Mouse (Mus musculus) adrenal gland, adult 18-20 months (tissue): Measurements from ENCODE around the gene Depdc1a. TPM values are rescaled to one million over a fixed set of nuclear protein-coding genes. Genes with fewer than 3 reads are reported as not detected.
"Not testable (repeated sequence)": the region's sequence is repeated elsewhere in the genome, so short reads cannot be mapped to it uniquely, and the experiment has no call there.

ENCODE experiments used
- DNase-seq, 2 experiments: peaks; one replicate each; pipeline ENCODE4 v3.0.0; 2021 to 2022; ENCODE audit warnings: low spot score in 2 of 2
- long read RNA-seq, 2 experiments: library from polyadenylated mRNA; stranded (forward); transcript quantifications; one replicate each; pipeline ENCODE4 v2.0.0; 2021
- total RNA-seq, 2 experiments: library from RNA; stranded (reverse); gene quantifications; 1 replicate in 1 of 2; 2 replicates in 1 of 2; pipeline ENCODE4 v1.2.3; 2021

The Depdc1a gene
- under 1 TPM; 0.22 to 0.33 TPM for total RNA-seq
- long read RNA-seq, experiment 1, result 0 reads
- long read RNA-seq, experiment 2, result 0 reads

DNA sequence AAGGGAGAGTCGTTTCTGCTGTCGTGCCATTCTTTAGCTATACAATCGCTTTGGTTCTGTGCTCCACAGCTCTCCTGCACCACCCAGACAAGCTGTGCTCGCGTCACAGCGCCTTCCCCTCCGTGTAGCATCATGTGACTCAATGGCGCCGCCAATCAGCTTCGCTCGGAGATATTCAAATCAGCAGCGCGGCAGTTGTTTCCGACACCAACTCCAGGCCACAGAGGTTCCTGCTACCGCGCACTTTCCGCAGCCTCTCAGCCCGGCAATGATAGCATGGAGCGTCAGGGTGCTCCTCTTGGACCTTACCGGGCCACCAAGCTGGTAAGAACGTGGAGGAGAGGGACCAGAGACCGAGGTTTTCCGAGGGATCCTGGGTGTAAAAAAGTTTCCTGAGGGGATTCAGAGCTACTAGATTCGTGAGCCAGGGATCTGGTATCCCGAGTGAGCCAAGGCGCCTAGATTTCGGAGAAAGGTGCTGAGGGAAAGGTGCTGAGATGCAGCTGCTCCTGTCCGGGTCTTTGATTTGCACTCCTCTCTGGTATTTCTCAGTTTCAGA, at the start of gene Depdc1a:
TSS of gene Depdc1a (plus strand) at position 191 of the 559 bp plus-strand sequence.
- peak; percentile 79 to 83 for DNase-seq

DNA sequence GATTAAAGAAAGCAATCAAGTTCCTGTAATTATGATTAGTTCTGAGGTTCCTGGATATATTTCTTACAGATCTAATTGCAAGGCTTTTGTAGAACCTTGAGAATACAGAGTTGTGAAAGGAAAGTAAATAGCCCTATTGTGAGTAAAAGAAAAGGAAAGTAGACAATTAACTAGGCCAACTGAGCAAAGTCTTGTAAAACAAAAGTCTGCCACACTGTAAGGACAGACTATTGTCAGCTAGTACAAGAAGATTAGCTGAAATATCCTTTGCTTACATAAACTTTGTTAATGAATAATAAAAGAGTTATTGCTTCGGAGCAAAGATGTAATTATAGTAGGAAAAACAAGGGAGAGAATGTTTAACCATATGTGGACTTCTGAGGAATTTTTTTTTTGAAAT, 25.2 kb upstream of the Depdc1a start:
- no peak for DNase-seq

DNA sequence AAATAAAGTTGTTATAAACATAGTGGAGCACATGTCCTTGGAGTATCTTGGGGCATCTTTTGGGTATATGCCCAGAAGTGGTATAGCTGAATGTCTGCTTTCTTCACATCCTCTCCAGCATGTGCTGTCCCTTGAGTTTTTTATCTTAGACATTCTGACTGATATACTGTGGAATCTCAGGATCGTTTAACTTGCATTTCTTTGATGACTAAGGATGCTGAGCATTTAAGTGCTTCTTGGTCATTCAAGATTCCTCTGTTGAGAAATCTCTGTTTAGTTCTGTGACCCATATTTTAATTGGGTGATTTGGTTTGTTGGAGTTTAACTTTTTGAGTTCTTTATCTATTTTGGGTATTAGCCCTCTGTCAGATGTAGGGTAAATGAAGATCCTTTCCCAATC, 19.8 kb upstream of the Depdc1a start:
- no peak for DNase-seq

DNA sequence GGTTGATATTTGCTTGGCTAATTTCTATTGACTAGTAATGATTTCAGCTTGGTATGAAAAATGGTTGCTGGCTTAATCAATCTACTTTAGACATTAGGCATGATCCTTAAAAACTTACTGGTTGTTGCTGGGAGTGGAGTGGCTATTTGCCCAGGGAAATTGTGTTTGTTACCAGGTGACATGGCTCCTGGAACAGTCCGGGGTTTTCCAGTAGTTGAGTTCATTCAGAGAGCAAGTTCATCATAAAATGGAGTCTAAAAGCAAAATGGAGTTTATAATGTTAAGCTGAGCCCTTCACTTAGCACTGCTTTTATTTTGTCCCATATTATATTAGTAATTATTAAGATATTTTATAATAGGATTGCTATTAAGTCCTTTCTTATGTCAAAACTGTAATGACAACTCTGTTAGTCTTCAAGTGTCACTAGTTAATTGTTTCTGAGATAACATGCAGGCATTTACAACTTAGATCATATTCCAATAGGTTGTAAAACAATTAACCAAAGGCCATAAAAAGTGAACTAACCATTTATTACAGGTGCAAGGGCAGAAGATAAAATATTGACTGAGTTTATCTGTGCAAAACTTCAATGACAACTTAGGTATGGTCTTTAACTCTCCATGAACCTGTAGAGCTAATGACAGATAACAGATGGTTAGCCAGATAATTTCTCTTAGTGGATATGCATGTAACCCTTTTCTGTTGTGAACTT, 17.8 kb upstream of the Depdc1a start:
- DNase-seq, result no peak

DNA sequence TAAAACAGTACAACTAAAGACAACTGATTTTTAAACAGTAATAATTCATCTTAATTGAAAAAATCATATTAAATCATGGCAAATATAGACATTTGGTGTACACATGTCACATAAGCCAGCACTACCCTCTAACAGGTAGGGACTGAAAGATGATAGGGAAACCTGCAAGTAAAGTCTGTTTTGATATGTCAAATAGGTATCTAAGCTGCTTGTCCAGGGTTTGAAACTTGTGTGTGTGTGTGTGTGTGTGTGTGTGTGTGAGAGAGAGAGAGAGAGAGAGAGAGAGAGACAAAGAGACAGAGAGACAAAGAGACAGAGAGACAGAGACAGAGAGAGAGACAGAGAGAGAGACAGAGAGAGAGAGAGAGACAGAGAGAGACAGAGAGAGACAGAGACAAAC, 524 bp upstream of the Depdc1a start:
- not testable (repeated sequence) for DNase-seq

DNA sequence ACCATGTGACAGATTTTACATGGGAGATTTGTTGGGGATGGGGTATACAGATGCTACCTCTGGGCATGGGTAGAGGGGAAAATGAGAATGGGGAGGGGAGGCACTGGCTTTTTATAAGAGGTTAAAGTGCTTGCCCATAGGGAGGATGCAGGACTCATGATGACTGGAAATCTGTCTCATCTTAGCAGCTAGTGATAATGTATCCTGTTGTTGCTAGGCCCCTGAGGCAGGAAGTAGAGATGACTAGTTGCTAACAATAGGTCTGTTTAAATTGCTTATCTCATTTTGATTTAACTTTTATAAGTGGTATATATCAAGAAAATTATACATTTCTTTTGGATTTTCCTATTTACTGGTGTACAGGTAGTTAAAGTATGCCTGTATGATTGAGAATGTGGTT, 13.7 kb downstream of the Depdc1a start:
- no peak for DNase-seq

DNA sequence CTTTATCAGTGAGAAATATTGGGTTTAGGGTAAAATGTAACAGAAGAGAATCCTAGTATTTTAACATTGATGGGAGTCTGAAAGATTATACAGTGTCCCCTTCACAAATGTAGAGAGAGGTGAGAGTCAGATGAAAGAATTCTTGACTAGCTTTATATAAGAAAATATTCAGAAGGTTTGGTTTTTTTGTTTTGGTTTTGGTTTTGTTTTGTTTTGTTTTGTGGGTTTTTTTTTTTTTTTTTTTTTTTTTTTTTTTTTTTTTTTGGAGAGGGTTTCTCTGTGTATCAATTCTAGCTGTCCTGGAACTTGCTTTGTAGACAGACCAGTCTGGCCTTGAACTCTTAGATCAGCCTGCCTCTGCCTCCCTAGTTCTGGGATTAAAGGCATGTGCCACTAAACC, 33.3 kb downstream of the Depdc1a start:
- DNase-seq, result no peak

DNA sequence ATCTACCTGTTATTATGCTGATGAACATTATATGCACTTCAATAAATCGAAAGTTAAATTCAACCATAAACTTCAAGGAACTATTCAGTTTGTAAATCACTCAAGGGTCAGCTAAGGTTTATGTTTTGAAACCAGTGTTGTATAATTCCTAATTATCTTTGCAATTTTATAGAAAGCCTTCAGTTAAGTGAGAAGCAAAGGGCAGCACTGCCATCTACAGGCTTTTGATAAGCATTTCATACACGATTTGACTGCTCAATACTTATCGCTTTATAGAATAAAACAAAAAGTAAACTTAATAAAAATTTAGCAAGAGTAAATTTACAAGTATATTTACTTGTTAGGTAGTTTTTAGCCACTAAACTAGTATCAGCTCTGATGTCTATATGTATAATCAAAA, 53.1 kb downstream of the Depdc1a start:
- no peak for DNase-seq

DNA sequence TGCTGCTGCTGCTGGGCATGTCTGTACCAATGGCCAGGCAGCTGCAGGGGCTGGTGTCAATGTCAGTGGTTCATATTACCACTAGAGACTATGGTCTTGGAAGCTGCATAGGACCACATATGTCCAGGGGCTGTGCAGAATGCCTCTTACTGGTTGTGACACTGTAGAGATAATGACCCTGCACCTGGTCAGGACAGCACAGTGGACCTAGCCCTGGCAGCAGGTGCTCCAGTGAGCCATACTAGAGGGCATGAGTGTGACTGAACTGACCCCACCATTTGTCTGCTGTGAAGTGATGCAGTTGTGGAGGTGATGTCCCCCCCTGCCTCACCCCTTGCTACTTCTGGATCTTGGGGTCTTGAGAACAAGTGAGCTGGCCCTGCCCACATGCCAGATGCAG, 55.0 kb downstream of the Depdc1a start:
- DNase-seq, result no peak

Other genes with a start within 250 kb of the Depdc1a start
- not detected for gene Rpe65, start 103.7 kb downstream of the Depdc1a start, total RNA-seq